In genomic region chr13:41100031-41100430, GRCm38 (mm10) we compare ENCODE assay signal across 24 mouse cellular contexts. TPM values are rescaled to one million over a fixed set of nuclear protein-coding genes. Genes with fewer than 3 reads are reported as not detected.
"Had no signal": no experiment of that assay in that cellular context is flagged by ENCODE, and none has a peak within 500 bp of the region (broad histone marks: within the 10 kb centered on the region; RNA-seq: fewer than 3 reads in every experiment).

No protein-coding gene starts in this region.

- H3K27me3 ChIP-seq: neural tube, embryonic 13.5 days; neural tube, embryonic 15.5 days; stomach, embryonic 15.5 days had no signal

- H3K4me1 ChIP-seq: neural tube, embryonic 13.5 days; neural tube, embryonic 15.5 days; stomach, embryonic 15.5 days had no signal

- H3K4me3 ChIP-seq: neural tube, embryonic 13.5 days; neural tube, embryonic 15.5 days; stomach, embryonic 15.5 days had no signal

- H3K9ac ChIP-seq: neural tube, embryonic 13.5 days; neural tube, embryonic 15.5 days; stomach, embryonic 15.5 days had no signal

- H3K36me3 ChIP-seq: neural tube, embryonic 13.5 days; neural tube, embryonic 15.5 days; stomach, embryonic 15.5 days had no signal

- H3K4me2 ChIP-seq: neural tube, embryonic 13.5 days; neural tube, embryonic 15.5 days; stomach, embryonic 15.5 days had no signal

- DNase-seq: retina, postnatal 1 day; right cerebral cortex, adult 18-20 months; right cerebral cortex, postnatal 14 days; right cerebral cortex, postnatal 25 days; right cerebral cortex, postnatal 4 days; spleen, adult 18-20 months; thymus, adult 18-20 months; thymus, adult 2 months; thymus, postnatal 14 days; thymus, postnatal 25 days; thymus, postnatal 36 days; thymus, postnatal 4 days had no signal

- H3K27ac ChIP-seq: neural tube, embryonic 13.5 days; neural tube, embryonic 15.5 days; stomach, embryonic 15.5 days; stomach, postnatal 0 days had no signal

- H3K9me3 ChIP-seq: neural tube, embryonic 13.5 days; neural tube, embryonic 15.5 days; stomach, embryonic 15.5 days had no signal

RNA-seq across cellular contexts. Expression of gene Gcm2, which starts 10.8 kb away (rescaled TPM):
- total RNA-seq: neutrophil, adult 5-6 weeks had no signal
- polyA plus RNA-seq: neural tube, embryonic 13.5 days; neural tube, embryonic 14.5 days; neural tube, embryonic 15.5 days; small intestine, adult 2 months; stomach, embryonic 14.5 days; stomach, embryonic 15.5 days; stomach, embryonic 16.5 days; stomach, postnatal 0 days; urinary bladder, adult 2 months had no signal

RNA-seq across cellular contexts. Expression of gene Sycp2l, which starts 14.1 kb away (rescaled TPM):
- total RNA-seq: neutrophil, adult 5-6 weeks had no signal
- polyA plus RNA-seq: neural tube, embryonic 13.5 days; neural tube, embryonic 14.5 days; neural tube, embryonic 15.5 days; small intestine, adult 2 months; spleen, adult 2 months; thymus, postnatal 0 days; urinary bladder, adult 2 months had no signal

RNA-seq across cellular contexts. Expression of gene Mak, which starts 20.5 kb away (rescaled TPM):
- total RNA-seq: neutrophil, adult 5-6 weeks had no signal
- polyA plus RNA-seq: small intestine, adult 2 months; spleen, adult 2 months had no signal
